20 mouse cellular contexts compared by ENCODE assay signal in genomic region chr8:62962608-62963007, GRCm38 (mm10). TPM values are rescaled to one million over a fixed set of nuclear protein-coding genes. Genes with fewer than 3 reads are reported as not detected.
DNase-seq lines count a peak whose midpoint lies in the region; ATAC-seq and TF ChIP-seq lines count a peak whose summit lies in the region.
"Had no signal": no experiment of that assay in that cellular context is flagged by ENCODE, and none has a peak within 500 bp of the region (broad histone marks: within the 10 kb centered on the region; RNA-seq: fewer than 3 reads in every experiment).

No protein-coding gene starts in this region.

- no peaks in the 10 kb centered on the region for H3K27me3 ChIP-seq in intestine, embryonic 16.5 days (replicated peaks; ENCODE audit: control insufficient read depth, insufficient read depth, low read length)
- H3K27me3 ChIP-seq in intestine, embryonic 15.5 days (replicated peaks), result no peaks in the 10 kb centered on the region
- no peaks in the 10 kb centered on the region for H3K27me3 ChIP-seq in intestine, postnatal 0 days (replicated peaks; ENCODE audit: control insufficient read depth, insufficient read depth, low read length)
- H3K27me3 ChIP-seq: CH12.LX, Patski had no signal

- no peaks in the 10 kb centered on the region for H3K36me3 ChIP-seq in intestine, embryonic 16.5 days (ENCODE audit: control insufficient read depth, insufficient read depth, low read length)
- no peaks in the 10 kb centered on the region for H3K36me3 ChIP-seq in intestine, embryonic 15.5 days
- no peaks in the 10 kb centered on the region for H3K36me3 ChIP-seq in intestine, postnatal 0 days (ENCODE audit: control insufficient read depth, insufficient read depth)
- H3K36me3 ChIP-seq: G1E had no signal

- no peak overlapping the region for H3K4me3 ChIP-seq in intestine, embryonic 16.5 days (ENCODE audit: low read length)
- H3K4me3 ChIP-seq in intestine, embryonic 15.5 days (replicated peaks), result no peak overlapping the region
- no peak overlapping the region for H3K4me3 ChIP-seq in intestine, postnatal 0 days (ENCODE audit: low read depth, low read length)

- H3K9ac ChIP-seq in intestine, embryonic 16.5 days (ENCODE audit: low read depth, low read length), result no peak overlapping the region
- H3K9ac ChIP-seq in intestine, embryonic 15.5 days, result no peak overlapping the region
- H3K9ac ChIP-seq in intestine, postnatal 0 days (ENCODE audit: low read depth, low read length), result no peak overlapping the region

- TF ChIP-seq CTCF in intestine, postnatal 0 days (IDR thresholded peaks at IDR 0.05; ENCODE audit: low read depth), result no peak

- H3K9me3 ChIP-seq in intestine, embryonic 16.5 days (ENCODE audit: control insufficient read depth, low read length), result no peaks in the 10 kb centered on the region
- H3K9me3 ChIP-seq in intestine, embryonic 15.5 days, result no peaks in the 10 kb centered on the region
- no peaks in the 10 kb centered on the region for H3K9me3 ChIP-seq in intestine, postnatal 0 days (ENCODE audit: control insufficient read depth)
- H3K9me3 ChIP-seq: G1E had no signal

- no peak for DNase-seq in thymus, postnatal 14 days
- DNase-seq: adrenal gland, adult 2 months; adrenal gland, adult 8-10 months; adrenal gland, postnatal 10 days; adrenal gland, postnatal 14 days; adrenal gland, postnatal 25 days; adrenal gland, postnatal 36 days; B cell, adult 2 months; cerebellum, adult 11 months; cerebellum, adult 11-12 months; cerebellum, adult 18-20 months had no signal

- peak; percentile 80 for ATAC-seq in intestine, embryonic 16.5 days
- ATAC-seq in intestine, embryonic 15.5 days, result no peak
- ATAC-seq in intestine, postnatal 0 days, result peak; percentile 60; the same call in 1 of the 2 replicates
- ATAC-seq: activated CD4-positive, CD25-positive, alpha-beta regulatory T cell, adult 4 months; CD4-positive, CD25-positive, alpha-beta regulatory T cell, adult 4 months; Patski had no signal

- H3K4me2 ChIP-seq in intestine, embryonic 16.5 days (ENCODE audit: low read depth, low read length), result no peak overlapping the region
- H3K4me2 ChIP-seq in intestine, embryonic 15.5 days (replicated peaks), result no peak overlapping the region
- H3K4me2 ChIP-seq in intestine, postnatal 0 days (replicated peaks; ENCODE audit: low read depth), result no peak overlapping the region

- no peak overlapping the region for H3K27ac ChIP-seq in intestine, embryonic 16.5 days (ENCODE audit: low read length)
- H3K27ac ChIP-seq in intestine, embryonic 15.5 days, result no peak overlapping the region
- no peak overlapping the region for H3K27ac ChIP-seq in intestine, postnatal 0 days (ENCODE audit: low read depth, low read length)

- no peaks in the 10 kb centered on the region for H3K4me1 ChIP-seq in intestine, embryonic 16.5 days (ENCODE audit: control insufficient read depth, insufficient read depth, low read length)
- no peaks in the 10 kb centered on the region for H3K4me1 ChIP-seq in intestine, embryonic 15.5 days (replicated peaks)
- H3K4me1 ChIP-seq in intestine, postnatal 0 days (replicated peaks; ENCODE audit: control insufficient read depth, insufficient read depth, low read length), result no peaks in the 10 kb centered on the region

- WGBS in intestine, embryonic 16.5 days, result 88% methylated on average over 3 of the region's 3 CpGs
- 88% methylated on average over 3 of the region's 3 CpGs for WGBS in intestine, embryonic 15.5 days
- WGBS in intestine, postnatal 0 days, result 53% methylated on average over 3 of the region's 3 CpGs

RNA-seq across cellular contexts. Expression of gene Spock3, which starts 11.8 kb away (rescaled TPM):
- 10.8 and 11.7 TPM in 2 replicates for polyA plus RNA-seq in intestine, embryonic 16.5 days (2015; fragmentation: Nextera tagmentation; extraction: Ambion mirVana)
- polyA plus RNA-seq in intestine, embryonic 15.5 days (2015; fragmentation: Nextera tagmentation; extraction: Ambion mirVana), result 13.0 and 13.9 TPM in 2 replicates
- 8.7 and 9.3 TPM in 2 replicates for polyA plus RNA-seq in intestine, postnatal 0 days (2015; fragmentation: Nextera tagmentation; extraction: Ambion mirVana)
- polyA plus RNA-seq: C2C12; CD4-positive, CD25-positive, alpha-beta regulatory T cell, adult 4 months; G1E; Patski had no signal
